Mouse (Mus musculus) hematopoietic stem cell, adult 5-6 weeks (primary cell): ENCODE results near the gene Mapt. TPM values are rescaled to one million over a fixed set of nuclear protein-coding genes. Genes with fewer than 3 reads are reported as not detected.

Source experiments
- total RNA-seq: library from RNA; stranded (forward); fragments of 172-1452, 232-1000 nt; gene quantifications from 2 replicates; pipeline ENCODE4 v1.2.3, GENCODE M21; 2017

Mapt gene
- total RNA-seq, 1 experiment from 2014 or later = not detected

Other genes starting within 250 kb of the Mapt start
- gene Crhr1, start 98.5 kb upstream of the Mapt start, total RNA-seq = not detected in 2 replicates
- not detected in 2 replicates for gene Sppl2c, start 45.1 kb upstream of the Mapt start, total RNA-seq
- 45.5 and 49.5 TPM in 2 replicates for gene Kansl1, start 237.5 kb downstream of the Mapt start, total RNA-seq